33 mouse cellular contexts compared by ENCODE assay signal in the genomic region with DNA sequence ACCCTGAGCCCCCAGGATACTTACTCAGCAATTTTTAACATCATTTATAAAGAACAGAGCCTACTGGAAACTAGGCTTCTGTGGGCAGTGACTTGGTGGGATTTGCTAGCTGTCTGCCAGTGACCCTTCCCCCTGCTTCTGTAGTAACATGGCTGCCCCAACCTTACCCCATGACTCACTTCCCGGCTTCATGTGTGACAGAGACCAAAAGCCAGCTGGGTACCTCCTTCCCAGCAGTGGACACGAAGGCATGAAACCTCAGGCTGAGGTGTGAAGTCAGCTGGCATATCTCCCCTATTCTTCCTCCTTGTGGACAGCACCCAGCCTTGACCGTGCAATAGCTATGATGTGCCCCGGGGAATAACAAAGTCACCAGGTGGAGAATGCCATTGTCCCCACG. TPM values are rescaled to one million over a fixed set of nuclear protein-coding genes. Genes with fewer than 3 reads are reported as not detected.
A peak's percentile ranks its signal among the peaks of the same experiment; 100 is the strongest.
DNase-seq lines count a peak whose midpoint lies in the region; ATAC-seq and TF ChIP-seq lines count a peak whose summit lies in the region.
"Had no signal": no experiment of that assay in that cellular context is flagged by ENCODE, and none has a peak within 500 bp of the region (broad histone marks: within the 10 kb centered on the region; RNA-seq: fewer than 3 reads in every experiment).

No protein-coding gene starts in this region.

- H3K4me2 ChIP-seq in embryonic facial prominence, embryonic 13.5 days, result no peak overlapping the region
- H3K4me2 ChIP-seq: embryonic facial prominence, embryonic 15.5 days; heart, embryonic 11.5 days; heart, embryonic 15.5 days; hindbrain, embryonic 13.5 days; intestine, embryonic 15.5 days had no signal

- TF ChIP-seq POLR2A in olfactory bulb, adult 2 months (IDR thresholded peaks at IDR 0.05; ENCODE audit: insufficient read depth, low read depth, low read length), result no peak

- no peak overlapping the region for H3K27ac ChIP-seq in embryonic facial prominence, embryonic 13.5 days
- H3K27ac ChIP-seq in embryonic facial prominence, embryonic 10.5 days (replicated peaks), result no peak overlapping the region
- H3K27ac ChIP-seq in olfactory bulb, adult 2 months (ENCODE audit: insufficient read depth, low read depth, low read length), result peak overlapping the region; percentile 88; the same call in 1 of the 2 replicates
- H3K27ac ChIP-seq: embryonic facial prominence, embryonic 15.5 days; heart, embryonic 15.5 days; hindbrain, embryonic 10.5 days; intestine, embryonic 15.5 days had no signal

- H3K4me3 ChIP-seq in embryonic facial prominence, embryonic 13.5 days, result no peak overlapping the region
- no peak overlapping the region for H3K4me3 ChIP-seq in embryonic facial prominence, embryonic 10.5 days
- H3K4me3 ChIP-seq in megakaryocyte, embryonic 14.5 days (replicated peaks), result peak overlapping the region; percentile 20
- no peak overlapping the region for H3K4me3 ChIP-seq in olfactory bulb, adult 2 months (ENCODE audit: insufficient read depth, low read depth, low read length)
- H3K4me3 ChIP-seq: embryonic facial prominence, embryonic 15.5 days; heart, embryonic 15.5 days; hindbrain, embryonic 10.5 days; hindbrain, embryonic 13.5 days; intestine, embryonic 15.5 days had no signal

- no peak for DNase-seq in embryonic facial prominence, embryonic 10.5 days (ENCODE audit: low spot score)
- no peak for DNase-seq in adrenal gland, adult (ENCODE audit: inconsistent age in 2 of 2, low spot score in 1 of 2)
- DNase-seq in ovary, postnatal 36 days (ENCODE audit: low spot score), result no peak
- DNase-seq: adrenal gland, postnatal 10 days; adrenal gland, postnatal 36 days; cerebellum, adult 2 months; cerebellum, postnatal 10 days; cerebellum, postnatal 36 days; embryo, embryonic 11 days; forebrain, postnatal 0 days; gastrocnemius, postnatal 25 days; heart, postnatal 10 days; heart, postnatal 36 days had no signal

- peaks cover 5% of the 10 kb centered on the region; the same call in 1 of the 2 replicates for H3K27me3 ChIP-seq in embryonic facial prominence, embryonic 13.5 days
- peaks cover 23% of the 10 kb centered on the region for H3K27me3 ChIP-seq in embryonic facial prominence, embryonic 10.5 days (replicated peaks; ENCODE audit: low read depth, poor library complexity, severe bottlenecking)
- H3K27me3 ChIP-seq in megakaryocyte, embryonic 14.5 days (replicated peaks), result no peaks in the 10 kb centered on the region
- H3K27me3 ChIP-seq: embryonic facial prominence, embryonic 15.5 days; heart, embryonic 15.5 days; intestine, embryonic 15.5 days had no signal

- peak overlapping the region; percentile 27; the same call in 1 of the 2 replicates for H3K9ac ChIP-seq in embryonic facial prominence, embryonic 13.5 days
- H3K9ac ChIP-seq: embryonic facial prominence, embryonic 15.5 days; forebrain, postnatal 0 days; heart, embryonic 15.5 days; hindbrain, embryonic 13.5 days; intestine, embryonic 15.5 days had no signal

- no peak for TF ChIP-seq CTCF in olfactory bulb, adult 2 months (IDR thresholded peaks at IDR 0.05; ENCODE audit: insufficient read depth, low read depth, low read length)

- H3K4me1 ChIP-seq in embryonic facial prominence, embryonic 13.5 days, result peaks cover 35% of the 10 kb centered on the region
- peaks cover 39% of the 10 kb centered on the region for H3K4me1 ChIP-seq in embryonic facial prominence, embryonic 10.5 days
- peaks cover 76% of the 10 kb centered on the region for H3K4me1 ChIP-seq in megakaryocyte, embryonic 14.5 days
- H3K4me1 ChIP-seq in olfactory bulb, adult 2 months (ENCODE audit: control insufficient read depth, insufficient read depth, low read length), result peaks cover 39% of the 10 kb centered on the region

- WGBS in embryonic facial prominence, embryonic 13.5 days, result 77% methylated on average over 5 of the region's 5 CpGs
- 79% methylated on average over 5 of the region's 5 CpGs for WGBS in embryonic facial prominence, embryonic 10.5 days
- WGBS in olfactory bulb, adult 2 months, result 79% methylated on average over 5 of the region's 5 CpGs

- H3K36me3 ChIP-seq in embryonic facial prominence, embryonic 13.5 days, result peaks cover under 1% of the 10 kb centered on the region; the same call in 1 of the 2 replicates
- no peaks in the 10 kb centered on the region for H3K36me3 ChIP-seq in embryonic facial prominence, embryonic 10.5 days (replicated peaks)
- H3K36me3 ChIP-seq in megakaryocyte, embryonic 14.5 days (replicated peaks; ENCODE audit: low read length), result peaks cover 7% of the 10 kb centered on the region
- H3K36me3 ChIP-seq: embryonic facial prominence, embryonic 15.5 days; heart, embryonic 15.5 days; hindbrain, embryonic 10.5 days; hindbrain, embryonic 13.5 days; intestine, embryonic 15.5 days had no signal

- no peaks in the 10 kb centered on the region for H3K9me3 ChIP-seq in embryonic facial prominence, embryonic 13.5 days
- H3K9me3 ChIP-seq in embryonic facial prominence, embryonic 10.5 days, result no peaks in the 10 kb centered on the region
- no peaks in the 10 kb centered on the region for H3K9me3 ChIP-seq in megakaryocyte, embryonic 14.5 days
- H3K9me3 ChIP-seq: embryonic facial prominence, embryonic 15.5 days; heart, embryonic 15.5 days; hindbrain, embryonic 10.5 days; hindbrain, embryonic 13.5 days; intestine, embryonic 15.5 days had no signal

- no peak for ATAC-seq in embryonic facial prominence, embryonic 13.5 days (ENCODE audit: insufficient number of reproducible peaks, insufficient read depth, low FRiP score, low TSS enrichment, low read depth)
- no peak for ATAC-seq in megakaryocyte, adult 5-6 weeks (ENCODE audit: poor library complexity, severe bottlenecking)
- ATAC-seq: activated CD4-positive, CD25-positive, alpha-beta regulatory T cell, adult 4 months; CD4-positive, CD25-positive, alpha-beta regulatory T cell, adult 4 months; forebrain, embryonic 14.5 days; forebrain, postnatal 0 days; hindbrain, embryonic 16.5 days; intestine, embryonic 15.5 days had no signal

RNA-seq across cellular contexts. Expression of a gene that starts 2.5 kb away (rescaled TPM):
- 90.2 and 98.6 TPM in 2 replicates for polyA plus RNA-seq in embryonic facial prominence, embryonic 13.5 days (2015; fragmentation: Nextera tagmentation; extraction: Ambion mirVana)
- polyA plus RNA-seq in embryonic facial prominence, embryonic 10.5 days (2016; fragmentation: Nextera tagmentation; extraction: Ambion mirVana), result 91.0 and 93.5 TPM in 2 replicates
- polyA plus RNA-seq in megakaryocyte, embryonic 14.5 days (2012; ENCODE audit: insufficient read depth, low replicate concordance), result 15.3 and 16.3 TPM in 2 replicates
- 128 and 133 TPM in 2 replicates for total RNA-seq in megakaryocyte, adult 5-6 weeks (2015)
- 89.7 and 94.8 TPM in 2 replicates for total RNA-seq in megakaryocyte, adult 5-6 weeks (2017)
- 231 TPM in 1 of 2 replicates, not detected in the other for polyA plus RNA-seq in olfactory bulb, adult 2 months (2012; ENCODE audit: insufficient read depth, insufficient read length, low replicate concordance, missing spikeins)

RNA-seq across cellular contexts. Expression of a gene that starts 39.8 kb away (rescaled TPM):
- polyA plus RNA-seq in embryonic facial prominence, embryonic 13.5 days (2015; fragmentation: Nextera tagmentation; extraction: Ambion mirVana), result 1.1 and 2.2 TPM in 2 replicates
- 3.0 and 3.2 TPM in 2 replicates for polyA plus RNA-seq in embryonic facial prominence, embryonic 10.5 days (2016; fragmentation: Nextera tagmentation; extraction: Ambion mirVana)
- not detected in 2 replicates for polyA plus RNA-seq in megakaryocyte, embryonic 14.5 days (2012; ENCODE audit: insufficient read depth, low replicate concordance)
- total RNA-seq in megakaryocyte, adult 5-6 weeks (2015), result not detected in 2 replicates
- total RNA-seq in megakaryocyte, adult 5-6 weeks (2017), result not detected in 2 replicates
- not detected in 2 replicates for polyA plus RNA-seq in olfactory bulb, adult 2 months (2012; ENCODE audit: insufficient read depth, insufficient read length, low replicate concordance, missing spikeins)
- total RNA-seq: adrenal gland, adult 18-20 months; adrenal gland, postnatal 10 days; adrenal gland, postnatal 36 days; ES-E14; gastrocnemius, adult 8-10 months; gastrocnemius, postnatal 25 days; granulocyte monocyte progenitor cell, adult 5-6 weeks; heart, adult 8-10 months; heart, postnatal 10 days; heart, postnatal 36 days had no signal
- polyA plus RNA-seq: activated CD4-positive, CD25-positive, alpha-beta regulatory T cell, adult 4 months; C2C12; CD4-positive, CD25-positive, alpha-beta regulatory T cell, adult 4 months; cerebellum, adult 2 months had no signal

RNA-seq across cellular contexts. Expression of a gene that starts 41.1 kb away (rescaled TPM):
- polyA plus RNA-seq in embryonic facial prominence, embryonic 13.5 days (2015; fragmentation: Nextera tagmentation; extraction: Ambion mirVana), result 49.0 and 50.2 TPM in 2 replicates
- polyA plus RNA-seq in embryonic facial prominence, embryonic 10.5 days (2016; fragmentation: Nextera tagmentation; extraction: Ambion mirVana), result 59.2 and 64.6 TPM in 2 replicates
- 55.8 and 62.9 TPM in 2 replicates for polyA plus RNA-seq in megakaryocyte, embryonic 14.5 days (2012; ENCODE audit: insufficient read depth, low replicate concordance)
- total RNA-seq in megakaryocyte, adult 5-6 weeks (2015), result 57.2 and 57.5 TPM in 2 replicates
- 52.8 and 71.8 TPM in 2 replicates for total RNA-seq in megakaryocyte, adult 5-6 weeks (2017)
- polyA plus RNA-seq in olfactory bulb, adult 2 months (2012; ENCODE audit: insufficient read depth, insufficient read length, low replicate concordance, missing spikeins), result not detected in 2 replicates

RNA-seq across cellular contexts. Expression of a gene that starts 59.3 kb away (rescaled TPM):
- polyA plus RNA-seq in embryonic facial prominence, embryonic 13.5 days (2015; fragmentation: Nextera tagmentation; extraction: Ambion mirVana), result 9.5 and 9.7 TPM in 2 replicates
- 20.8 and 21.6 TPM in 2 replicates for polyA plus RNA-seq in embryonic facial prominence, embryonic 10.5 days (2016; fragmentation: Nextera tagmentation; extraction: Ambion mirVana)
- polyA plus RNA-seq in megakaryocyte, embryonic 14.5 days (2012; ENCODE audit: insufficient read depth, low replicate concordance), result not detected in 2 replicates
- not detected in 2 replicates for total RNA-seq in megakaryocyte, adult 5-6 weeks (2015)
- not detected in 2 replicates for total RNA-seq in megakaryocyte, adult 5-6 weeks (2017)
- not detected in 2 replicates for polyA plus RNA-seq in olfactory bulb, adult 2 months (2012; ENCODE audit: insufficient read depth, insufficient read length, low replicate concordance, missing spikeins)
- total RNA-seq: granulocyte monocyte progenitor cell, adult 5-6 weeks had no signal
- polyA plus RNA-seq: CD4-positive, CD25-positive, alpha-beta regulatory T cell, adult 4 months had no signal

Comparison
In these comparisons a context has a peak if more than half of its experiments do, and no peak if none do; other contexts are left out.
1. RNA of a gene that starts 41.1 kb away (polyA plus RNA-seq): 55.8 to 62.9 TPM in megakaryocyte, embryonic 14.5 days, 59.2 to 64.6 TPM in embryonic facial prominence, embryonic 10.5 days and 49.0 to 50.2 TPM in embryonic facial prominence, embryonic 13.5 days; not detected in olfactory bulb, adult 2 months; every median in the first group is over 10 times any median in the second.